Mouse (Mus musculus) liver, embryonic 14.5 days (tissue): ENCODE measurements around the gene Cavin4. TPM values are rescaled to one million over a fixed set of nuclear protein-coding genes. Genes with fewer than 3 reads are reported as not detected.
"Not testable (repeated sequence)": the region's sequence is repeated elsewhere in the genome, so short reads cannot be mapped to it uniquely, and the experiment has no call there.

Experiments used
- ATAC-seq: fragments of 200-750 bp; cut with Nextera tagmentation; 2 replicates; pipeline ENCODE4 v1.8.0; 2017; ENCODE audit warnings: moderate number of reproducible peaks, mild to moderate bottlenecking, moderate library complexity; ENCODE audit not compliant: insufficient read depth
- DNase-seq, 3 experiments: peaks; one replicate each; pipeline ENCODE4 v3.0.0-alpha.2; 2012 to 2013; ENCODE audit warnings: low read depth in 3 of 3, low spot score in 3 of 3
- H3K27ac ChIP-seq: fragments of 300-500 bp; sonication (generic); 2 replicates; pipeline ENCODE4 v1.5.1; 2014; ENCODE audit warnings: moderate library complexity, mild to moderate bottlenecking, control low read depth, inconsistent platforms
- H3K27me3 ChIP-seq: fragments of 300-500 bp; sonication (generic); 2 replicates; pipeline ENCODE4 v1.6.1; 2014; ENCODE audit warnings: mild to moderate bottlenecking, low read length, moderate library complexity; ENCODE audit not compliant: control insufficient read depth, insufficient read depth
- H3K36me3 ChIP-seq: fragments of 300-500 bp; sonication (generic); replicated peaks from 2 replicates; pipeline ENCODE4 v1.6.1; 2014; ENCODE audit warnings: low read depth; ENCODE audit not compliant: control insufficient read depth, insufficient read depth
- H3K4me1 ChIP-seq, 2 experiments: fragments of 200-500 bp in 1 of 2; fragments of 300-500 bp in 1 of 2; sonication (generic) in 1 of 2; replicated peaks; 2 replicates each; pipeline ENCODE4 v1.6.1; 2012 to 2014; ENCODE audit warnings: antibody characterized with exemption in 1 of 2, inconsistent platforms in 1 of 2, low read length in 1 of 2; ENCODE audit not compliant: control insufficient read depth in 2 of 2, insufficient read depth in 2 of 2
- H3K4me2 ChIP-seq: fragments of 300-500 bp; sonication (generic); 2 replicates; pipeline ENCODE4 v1.6.1; 2014; ENCODE audit warnings: low read depth, mild to moderate bottlenecking, control low read depth, moderate library complexity
- H3K4me3 ChIP-seq, 2 experiments: fragments of 200-500 bp in 1 of 2; fragments of 300-500 bp in 1 of 2; sonication (generic) in 1 of 2; 2 replicates each; pipeline ENCODE4 v1.5.1; 2012 to 2014; ENCODE audit warnings: low read depth in 2 of 2, low read length in 2 of 2, mild to moderate bottlenecking in 2 of 2, control low read depth in 1 of 2, inconsistent platforms in 1 of 2, moderate library complexity in 1 of 2; ENCODE audit not compliant: insufficient read depth in 1 of 2
- H3K9ac ChIP-seq: fragments of 300-500 bp; sonication (generic); replicated peaks from 2 replicates; pipeline ENCODE4 v1.6.1; 2014; ENCODE audit warnings: mild to moderate bottlenecking, control low read depth, moderate library complexity
- H3K9me3 ChIP-seq: fragments of 300-500 bp; sonication (generic); 2 replicates; pipeline ENCODE4 v1.6.1; 2016; ENCODE audit warnings: low read length, mixed read lengths; ENCODE audit not compliant: control insufficient read depth
- CTCF ChIP-seq: IDR thresholded peaks from 2 replicates; pipeline ENCODE4 v1.5.1; 2016; ENCODE audit warnings: antibody characterized with exemption, low read depth, control low read depth
- EP300 ChIP-seq: IDR thresholded peaks from 2 replicates; pipeline ENCODE4 v1.6.1; 2016; ENCODE audit warnings: antibody characterized with exemption, low read depth
- WGBS: fragments of 180-500 bp; shearing (Covaris S2); extraction: QIAGEN DNeasy Blood & Tissue Kit; methylation state at CpG from one replicate; pipeline ENCODE4 v1.1.7; 2014; ENCODE audit not compliant: insufficient replicate concordance; 5-methylcytosine and 5-hydroxymethylcytosine counted together
- polyA plus RNA-seq, 2 experiments: library from polyadenylated mRNA; depleted of rRNA in 1 of 2; stranded (reverse) in 1 of 2; unstranded in 1 of 2; fragments of >200 nt; fragmentation: Nextera tagmentation in 1 of 2; extraction: Ambion mirVana in 1 of 2; gene quantifications; 2 replicates each; pipeline versions ENCODE4 v1.2.1 to v1.2.3; 2012 to 2014

Cavin4 gene
- polyA plus RNA-seq, 2 experiments: 0.03 TPM; not detected in 1

GRCm38 (mm10) chr4:48676570-48677185 is 13.4 kb downstream of the Cavin4 start:
- ATAC-seq (no peak), DNase-seq (no peak)
- Histone ChIP-seq H3K4me1 (no peaks in the 10 kb centered on the region), H3K4me3 (no peak overlapping the region), H3K36me3 (no peaks in the 10 kb centered on the region), H3K27me3 (no peaks in the 10 kb centered on the region), H3K9ac (no peak overlapping the region), H3K4me2 (no peak overlapping the region), H3K27ac (no peak overlapping the region), H3K9me3 (no peaks in the 10 kb centered on the region)
- 68% methylated on average over 13 of the region's 13 CpGs for WGBS
- TF ChIP-seq CTCF (no peak), EP300 (no peak)

DNA sequence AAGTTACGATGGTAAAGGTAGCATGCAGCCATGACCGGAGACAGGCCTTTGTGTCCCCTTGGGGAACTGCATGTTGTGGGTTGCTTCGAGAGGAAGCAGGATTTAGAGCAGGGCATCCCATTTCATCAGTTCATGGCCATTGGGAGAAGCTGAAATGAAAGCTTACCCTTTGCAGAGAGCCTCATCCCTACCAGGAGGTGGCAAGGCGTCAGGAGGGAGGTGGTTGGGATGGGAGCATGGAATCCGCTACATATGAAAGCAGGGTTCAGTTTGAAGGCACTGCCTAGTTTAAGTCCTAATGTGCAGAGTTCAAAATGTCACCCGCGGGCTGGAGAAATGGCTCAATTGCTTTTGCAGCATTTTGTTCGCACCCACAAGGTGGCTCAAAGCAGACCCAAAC is 14.0 kb downstream of the Cavin4 start:
- no peaks in the 10 kb centered on the region for H3K9me3 ChIP-seq
- ATAC-seq (no peak), DNase-seq (no peak)
- no peak for TF ChIP-seq EP300
- no peak for TF ChIP-seq CTCF
- no peaks in the 10 kb centered on the region for H3K36me3 ChIP-seq
- H3K9ac ChIP-seq: no peak overlapping the region
- WGBS: 71% methylated on average over 8 of the region's 8 CpGs
- H3K4me2 ChIP-seq: no peak overlapping the region
- H3K27me3 ChIP-seq: no peaks in the 10 kb centered on the region
- H3K4me1 ChIP-seq: no peaks in the 10 kb centered on the region
- no peak overlapping the region for H3K4me3 ChIP-seq
- H3K27ac ChIP-seq: no peak overlapping the region

DNA sequence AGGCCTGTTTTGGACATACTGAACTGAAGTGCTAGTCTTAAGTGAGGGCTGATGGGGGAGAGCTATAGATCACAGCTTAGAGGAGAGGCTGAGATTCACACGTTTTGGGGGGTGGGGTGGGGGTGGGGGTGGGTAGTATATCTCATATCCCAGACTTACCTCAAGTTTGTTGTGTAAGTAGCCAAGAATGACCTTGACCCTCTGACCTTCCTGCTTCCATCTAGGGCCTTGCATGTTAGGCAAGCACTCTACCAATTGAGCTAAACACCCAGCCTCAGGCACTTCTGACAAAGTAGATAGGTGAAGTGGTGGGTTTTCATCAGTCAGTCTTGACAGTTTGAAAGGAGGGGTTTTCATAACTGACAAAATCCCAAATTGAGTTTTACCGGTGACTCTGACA is 14.5 kb downstream of the Cavin4 start:
- Histone ChIP-seq H3K4me3 (no peak overlapping the region), H3K4me2 (no peak overlapping the region), H3K36me3 (no peaks in the 10 kb centered on the region), H3K4me1 (no peaks in the 10 kb centered on the region), H3K27me3 (no peaks in the 10 kb centered on the region), H3K27ac (no peak overlapping the region), H3K9me3 (no peaks in the 10 kb centered on the region), H3K9ac (no peak overlapping the region)
- TF ChIP-seq EP300: no peak
- no peak for TF ChIP-seq CTCF
- ATAC-seq: no peak
- DNase-seq: no peak
- WGBS: 64% methylated on average over 2 of the region's 2 CpGs

GRCm38 (mm10) chr4:48678793-48679192 is 15.5 kb downstream of the Cavin4 start:
- ATAC-seq (no peak), DNase-seq (no peak)
- H3K36me3 ChIP-seq: no peaks in the 10 kb centered on the region
- no peak overlapping the region for H3K27ac ChIP-seq
- 82% methylated on average over 9 of the region's 9 CpGs for WGBS
- TF ChIP-seq EP300 (no peak), CTCF (no peak)
- no peak overlapping the region for H3K4me2 ChIP-seq
- H3K4me3 ChIP-seq: no peak overlapping the region
- H3K4me1 ChIP-seq: no peaks in the 10 kb centered on the region
- H3K9ac ChIP-seq: no peak overlapping the region
- no peaks in the 10 kb centered on the region for H3K9me3 ChIP-seq
- H3K27me3 ChIP-seq: no peaks in the 10 kb centered on the region

DNA sequence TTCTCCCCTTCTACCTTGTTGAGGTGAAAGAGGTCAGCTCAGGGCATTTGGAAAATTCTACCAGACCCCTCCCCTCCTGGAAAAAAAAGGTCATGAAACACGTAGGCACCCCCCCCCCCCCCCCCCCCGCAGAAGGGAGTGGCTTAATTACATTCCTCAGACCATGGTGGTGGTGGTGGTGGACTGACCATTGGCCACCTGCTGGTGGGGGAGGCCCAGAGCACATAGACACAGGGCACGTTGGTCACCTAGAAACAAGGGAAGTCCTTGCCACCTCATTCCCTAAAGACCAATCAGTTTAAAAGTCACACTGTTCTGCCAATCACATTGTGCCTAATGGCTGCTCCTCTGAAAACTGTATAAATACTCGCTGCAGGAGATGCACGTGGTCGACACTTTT is 16.4 kb downstream of the Cavin4 start:
- H3K9me3 ChIP-seq, H3K4me1 ChIP-seq, H3K9ac ChIP-seq, H3K4me2 ChIP-seq, H3K36me3 ChIP-seq, H3K27ac ChIP-seq, H3K4me3 ChIP-seq, DNase-seq, ATAC-seq, H3K27me3 ChIP-seq: not testable (repeated sequence)
- WGBS: 64% methylated on average over 5 of the region's 6 CpGs
